7 mouse cellular contexts compared by ENCODE assay signal in genomic region chr10:6979789-6980188, GRCm38 (mm10).
DNase-seq lines count a peak whose midpoint lies in the region; ATAC-seq lines count a peak whose summit lies in the region.

No protein-coding gene starts in this region.

- H3K9ac ChIP-seq in liver, embryonic 13.5 days = no peak overlapping the region
- H3K9ac ChIP-seq in liver, embryonic 11.5 days (ENCODE audit: low read depth, low read length) = no peak overlapping the region
- H3K9ac ChIP-seq in hindbrain, embryonic 14.5 days = peak overlapping the region; percentile 53

- H3K9me3 ChIP-seq in liver, embryonic 13.5 days (replicated peaks) = no peaks in the 10 kb centered on the region
- no peaks in the 10 kb centered on the region for H3K9me3 ChIP-seq in liver, embryonic 11.5 days (ENCODE audit: control insufficient read depth, low read length)
- no peaks in the 10 kb centered on the region for H3K9me3 ChIP-seq in embryonic facial prominence, embryonic 10.5 days
- H3K9me3 ChIP-seq in hindbrain, embryonic 14.5 days (ENCODE audit: control insufficient read depth, low read length) = no peaks in the 10 kb centered on the region

- no peaks in the 10 kb centered on the region for H3K4me1 ChIP-seq in liver, embryonic 13.5 days (replicated peaks)
- H3K4me1 ChIP-seq in liver, embryonic 11.5 days (replicated peaks; ENCODE audit: control insufficient read depth, insufficient read depth, low read length) = no peaks in the 10 kb centered on the region
- H3K4me1 ChIP-seq in embryonic facial prominence, embryonic 10.5 days = peaks cover 5% of the 10 kb centered on the region
- H3K4me1 ChIP-seq in hindbrain, embryonic 14.5 days (replicated peaks; ENCODE audit: control insufficient read depth, insufficient read depth, low read length) = no peaks in the 10 kb centered on the region

- H3K27me3 ChIP-seq in liver, embryonic 13.5 days = no peaks in the 10 kb centered on the region
- no peaks in the 10 kb centered on the region for H3K27me3 ChIP-seq in liver, embryonic 11.5 days (replicated peaks; ENCODE audit: control insufficient read depth, insufficient read depth, low read length)
- H3K27me3 ChIP-seq in embryonic facial prominence, embryonic 10.5 days (replicated peaks; ENCODE audit: low read depth, poor library complexity, severe bottlenecking) = no peaks in the 10 kb centered on the region
- no peaks in the 10 kb centered on the region for H3K27me3 ChIP-seq in hindbrain, embryonic 14.5 days (ENCODE audit: control insufficient read depth, insufficient read depth, low read length)

- H3K36me3 ChIP-seq in liver, embryonic 13.5 days = no peaks in the 10 kb centered on the region
- no peaks in the 10 kb centered on the region for H3K36me3 ChIP-seq in liver, embryonic 11.5 days (ENCODE audit: control insufficient read depth, insufficient read depth, low read length)
- no peaks in the 10 kb centered on the region for H3K36me3 ChIP-seq in embryonic facial prominence, embryonic 10.5 days (replicated peaks)
- H3K36me3 ChIP-seq in hindbrain, embryonic 14.5 days (replicated peaks; ENCODE audit: control insufficient read depth, insufficient read depth) = no peaks in the 10 kb centered on the region

- H3K4me2 ChIP-seq in liver, embryonic 13.5 days = 0 out of 2 replicates have a peak overlapping the region, but pooled peaks have one; percentile 14
- H3K4me2 ChIP-seq in liver, embryonic 11.5 days = no peak overlapping the region
- H3K4me2 ChIP-seq in hindbrain, embryonic 14.5 days (replicated peaks) = peak overlapping the region; percentile 43

- no peak overlapping the region for H3K4me3 ChIP-seq in liver, embryonic 13.5 days (replicated peaks)
- no peak overlapping the region for H3K4me3 ChIP-seq in liver, embryonic 11.5 days (ENCODE audit: low read depth, low read length)
- peak overlapping the region; percentile 37 for H3K4me3 ChIP-seq in embryonic facial prominence, embryonic 10.5 days
- peak overlapping the region; percentile 19 for H3K4me3 ChIP-seq in hindbrain, embryonic 14.5 days (replicated peaks; ENCODE audit: low read length)

- ATAC-seq in liver, embryonic 13.5 days (ENCODE audit: low read depth) = no peak
- no peak for ATAC-seq in liver, embryonic 11.5 days (replicated peaks; ENCODE audit: low FRiP score)
- ATAC-seq in hindbrain, embryonic 14.5 days (ENCODE audit: low FRiP score) = peak; percentile 52
- ATAC-seq in megakaryocyte progenitor cell, adult 5-6 weeks (replicated peaks; ENCODE audit: poor library complexity) = no peak

- no peak for DNase-seq in liver, embryonic 13.5 days
- DNase-seq in liver, embryonic 11.5 days (ENCODE audit: low spot score) = no peak
- DNase-seq in embryonic facial prominence, embryonic 10.5 days (ENCODE audit: low spot score) = no peak
- no peak for DNase-seq in hindbrain, embryonic 14.5 days (ENCODE audit: low spot score)
- DNase-seq in retina, postnatal 1 day = peak; percentile 35
- no peak for DNase-seq in embryo, embryonic 10.5 days (ENCODE audit: low spot score)

- H3K27ac ChIP-seq in liver, embryonic 13.5 days = no peak overlapping the region
- no peak overlapping the region for H3K27ac ChIP-seq in liver, embryonic 11.5 days (ENCODE audit: low read depth, low read length)
- peak overlapping the region; percentile 48; the same call in 1 of the 2 replicates for H3K27ac ChIP-seq in embryonic facial prominence, embryonic 10.5 days (replicated peaks)
- H3K27ac ChIP-seq in hindbrain, embryonic 14.5 days = peak overlapping the region; percentile 48; the same call in 1 of the 2 replicates

- 13% methylated on average over 8 of the region's 8 CpGs for WGBS in liver, embryonic 13.5 days (ENCODE audit: insufficient replicate concordance)
- WGBS in liver, embryonic 11.5 days = 47% methylated on average over 8 of the region's 8 CpGs
- WGBS in embryonic facial prominence, embryonic 10.5 days = 63% methylated on average over 8 of the region's 8 CpGs
- 46% methylated on average over 8 of the region's 8 CpGs for WGBS in hindbrain, embryonic 14.5 days

Comparison
In these comparisons a context has a peak if more than half of its experiments do, and no peak if none do; other contexts are left out.
1. H3K27ac ChIP-seq: peak in embryonic facial prominence, embryonic 10.5 days (single experiment) and hindbrain, embryonic 14.5 days (single experiment); none in liver, embryonic 13.5 days (single experiment) and liver, embryonic 11.5 days (single experiment).
2. H3K4me3 ChIP-seq: peak in embryonic facial prominence, embryonic 10.5 days (single experiment) and hindbrain, embryonic 14.5 days (single experiment); none in liver, embryonic 13.5 days (single experiment) and liver, embryonic 11.5 days (single experiment).